Mouse (Mus musculus) hindbrain, postnatal 0 days (tissue): Measurements from ENCODE around the gene Hps3. TPM values are rescaled to one million over a fixed set of nuclear protein-coding genes. Genes with fewer than 3 reads are reported as not detected.
"Not testable (repeated sequence)": the region's sequence is repeated elsewhere in the genome, so short reads cannot be mapped to it uniquely, and the experiment has no call there.

Experiments used
- ATAC-seq: fragments of 200-750 bp; cut with Nextera tagmentation; 2 replicates; pipeline ENCODE4 v1.8.0; 2017; ENCODE audit warnings: mild to moderate bottlenecking, moderate TSS enrichment, moderate library complexity
- DNase-seq: peaks from one replicate; pipeline ENCODE4 v3.0.0-alpha.2; 2015; ENCODE audit warnings: low spot score
- H3K27ac ChIP-seq: fragments of 300-500 bp; sonication (generic); 2 replicates; pipeline ENCODE4 v1.5.1; 2014; ENCODE audit warnings: mild to moderate bottlenecking
- H3K27me3 ChIP-seq: fragments of 300-500 bp; sonication (generic); 2 replicates; pipeline ENCODE4 v1.6.1; 2014; ENCODE audit warnings: low read length, mixed read lengths; ENCODE audit not compliant: insufficient read depth
- H3K36me3 ChIP-seq: fragments of 300-500 bp; sonication (generic); 2 replicates; pipeline ENCODE4 v1.6.1; 2014; ENCODE audit warnings: low read length, mixed read lengths; ENCODE audit not compliant: insufficient read depth
- H3K4me1 ChIP-seq: fragments of 300-500 bp; sonication (generic); 2 replicates; pipeline ENCODE4 v1.6.1; 2014; ENCODE audit warnings: antibody characterized with exemption, low read length, mixed read lengths; ENCODE audit not compliant: insufficient read depth
- H3K4me2 ChIP-seq: fragments of 300-500 bp; sonication (generic); 2 replicates; pipeline ENCODE4 v1.6.1; 2014; ENCODE audit warnings: low read depth, mild to moderate bottlenecking, low read length, moderate library complexity, mixed read lengths
- H3K4me3 ChIP-seq: fragments of 300-500 bp; sonication (generic); 2 replicates; pipeline ENCODE4 v1.5.1; 2014; ENCODE audit warnings: low read length
- H3K9ac ChIP-seq: fragments of 300-500 bp; sonication (generic); replicated peaks from 2 replicates; pipeline ENCODE4 v1.6.1; 2014; ENCODE audit warnings: mild to moderate bottlenecking, low read length, moderate library complexity, mixed read lengths
- H3K9me3 ChIP-seq: fragments of 300-500 bp; sonication (generic); 2 replicates; pipeline ENCODE4 v1.6.1; 2016; ENCODE audit warnings: low read length, mixed read lengths
- CTCF ChIP-seq: IDR thresholded peaks from 2 replicates; pipeline ENCODE4 v1.5.1; 2016; ENCODE audit warnings: antibody characterized with exemption, control low read depth, low read depth
- whole genome bisulfite sequencing: fragments of 180-500 bp; shearing (Covaris S2); extraction: QIAGEN DNeasy Blood & Tissue Kit; methylation state at CpG from one replicate; pipeline ENCODE4 v1.1.7; 2014; 5-methylcytosine and 5-hydroxymethylcytosine counted together
- polyA plus RNA-seq: library from polyadenylated mRNA; unstranded; fragments of >200 nt; fragmentation: Nextera tagmentation; extraction: Ambion mirVana; gene quantifications from 2 replicates; pipeline ENCODE4 v1.2.1, GENCODE M21; 2015
- total RNA-seq: library from RNA; depleted of rRNA; stranded (reverse); fragments of >200 nt; gene quantifications from 2 replicates; pipeline ENCODE4 v1.2.3, GENCODE M21; 2014; rRNA removed

Hps3 gene
- total RNA-seq = 15.6 and 17.8 TPM in 2 replicates
- 10.8 and 11.2 TPM in 2 replicates for polyA plus RNA-seq

DNA sequence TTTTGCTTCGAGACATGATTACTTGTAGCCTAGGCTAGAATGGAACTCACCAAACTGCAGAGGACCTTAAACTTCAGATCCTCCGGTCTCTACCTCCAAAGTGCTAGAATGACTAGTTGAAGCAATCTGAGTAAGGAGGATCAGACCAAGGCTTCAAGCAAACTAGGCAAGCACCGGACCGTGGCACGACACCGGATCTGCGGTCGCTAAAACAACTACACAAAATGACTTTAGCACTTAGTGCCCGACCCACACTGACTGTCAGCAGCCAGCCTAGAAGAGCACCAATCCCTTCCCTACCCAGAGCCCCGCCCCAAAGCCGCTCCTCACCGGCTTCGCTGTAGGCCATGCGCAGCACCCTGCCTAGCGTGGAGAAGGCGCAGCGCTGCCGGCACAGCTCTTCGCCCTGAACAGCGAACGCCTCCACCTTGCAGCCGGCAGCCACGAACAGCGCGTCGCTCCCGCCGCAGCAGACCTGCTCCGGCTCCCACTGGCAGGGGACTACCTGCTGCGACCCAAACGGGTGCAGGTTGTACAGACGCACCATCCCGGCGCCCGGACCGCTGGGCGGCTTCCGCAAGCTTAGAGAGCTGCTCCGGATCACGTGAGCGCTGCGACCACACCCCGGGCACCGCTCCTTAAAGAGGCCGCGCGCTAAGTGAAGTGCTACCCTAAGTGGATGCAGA lies at the start of gene Hps3:
Hps3 (minus strand) TSS at position 597 of the 686 bp plus-strand sequence.
- peak within 1 kb of the TSS; percentile 79 for H3K27ac ChIP-seq
- peaks cover 4% of the 10 kb centered on the region; the same call in 1 of the 2 replicates for H3K4me1 ChIP-seq
- WGBS = under 1% methylated on average over 47 of the region's 47 CpGs
- DNase-seq (peak; percentile 87), ATAC-seq (peak; percentile 99)
- H3K4me2 ChIP-seq = peak within 1 kb of the TSS; percentile 80
- no peak for TF ChIP-seq CTCF
- peak within 1 kb of the TSS; percentile 71 for H3K9ac ChIP-seq
- H3K4me3 ChIP-seq = peak within 1 kb of the TSS; percentile 88
- H3K36me3 ChIP-seq = no peaks in the 10 kb centered on the region
- no peaks in the 10 kb centered on the region for H3K9me3 ChIP-seq
- H3K27me3 ChIP-seq = no peaks in the 10 kb centered on the region

DNA sequence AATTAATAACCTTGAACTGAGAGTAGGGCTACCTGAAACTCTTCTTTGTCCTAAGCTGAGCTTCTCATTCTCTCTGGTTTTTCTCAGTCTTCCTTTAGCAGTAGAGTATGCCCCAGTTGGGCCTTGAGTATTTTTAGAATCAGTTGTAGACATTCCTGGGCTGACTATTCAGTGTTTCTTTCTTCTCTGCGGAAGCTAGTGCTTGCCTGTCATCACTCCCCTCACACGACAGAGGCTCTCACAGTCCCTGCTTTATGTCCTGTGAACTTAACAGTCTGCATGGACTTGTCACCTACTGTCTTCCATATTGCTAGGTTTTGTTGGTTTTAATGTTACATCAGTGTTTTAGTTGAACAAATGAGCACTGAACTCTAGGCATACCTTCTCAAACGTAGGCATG lies 47.0 kb upstream of the Hps3 start:
- Histone ChIP-seq H3K4me1 (no peaks in the 10 kb centered on the region), H3K36me3 (no peaks in the 10 kb centered on the region), H3K9ac (no peak overlapping the region), H3K27me3 (no peaks in the 10 kb centered on the region), H3K4me2 (no peak overlapping the region), H3K27ac (no peak overlapping the region), H3K9me3 (no peaks in the 10 kb centered on the region), H3K4me3 (no peak overlapping the region)
- no peak for DNase-seq
- ATAC-seq = no peak
- TF ChIP-seq CTCF = no peak
- 88% methylated on average over 3 of the region's 3 CpGs for WGBS

DNA sequence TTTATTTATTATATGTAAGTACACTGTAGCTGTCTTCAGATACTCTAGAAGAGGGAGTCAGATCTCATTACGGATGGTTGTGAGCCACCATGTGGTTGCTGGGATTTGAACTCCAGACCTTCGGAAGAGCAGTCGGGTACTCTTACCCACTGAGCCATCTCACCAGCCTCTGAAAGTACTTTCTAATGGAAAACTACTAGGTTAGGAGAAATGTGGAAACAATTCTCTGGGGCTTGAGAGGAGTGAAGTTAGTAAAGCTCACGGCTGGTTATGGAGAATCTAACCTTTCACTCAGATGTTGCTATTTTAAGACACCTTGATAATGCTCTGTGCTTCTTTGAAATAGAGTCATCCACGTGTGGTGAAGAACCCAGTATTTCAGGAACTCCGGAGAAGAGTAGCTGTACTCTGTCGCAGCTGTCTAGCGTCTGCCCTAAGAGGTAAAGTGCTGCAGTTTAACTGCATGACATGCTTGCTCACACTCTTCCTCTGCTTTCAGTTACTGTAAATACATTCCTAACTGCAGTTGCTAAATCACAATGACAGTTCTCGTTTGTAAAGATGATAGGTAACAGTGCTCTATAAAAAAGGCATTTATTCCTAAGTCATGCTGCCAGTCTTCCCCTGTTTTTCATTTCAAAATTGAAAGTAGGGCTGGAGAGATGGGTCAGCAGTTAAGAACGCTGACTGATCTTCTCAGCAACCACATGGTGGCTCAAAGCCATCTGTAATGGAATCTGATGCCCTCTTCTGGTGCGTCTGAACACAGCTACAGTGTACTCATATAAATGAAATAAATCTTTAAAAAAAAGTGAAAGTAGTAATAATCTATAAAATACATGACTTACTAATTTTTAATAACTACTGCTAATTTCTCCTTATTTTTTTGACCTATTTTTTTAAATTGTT lies 41.3 kb upstream of the Hps3 start:
- no peaks in the 10 kb centered on the region for H3K9me3 ChIP-seq
- no peak overlapping the region for H3K27ac ChIP-seq
- H3K4me2 ChIP-seq = no peak overlapping the region
- peak; percentile 63 for TF ChIP-seq CTCF
- DNase-seq (no peak), ATAC-seq (0 out of 2 replicates have a peak, but pooled peaks have one; percentile 63)
- H3K27me3 ChIP-seq = no peaks in the 10 kb centered on the region
- 88% methylated on average over 11 of the region's 11 CpGs for WGBS
- no peaks in the 10 kb centered on the region for H3K4me1 ChIP-seq
- H3K36me3 ChIP-seq = no peaks in the 10 kb centered on the region
- no peak overlapping the region for H3K9ac ChIP-seq
- H3K4me3 ChIP-seq = no peak overlapping the region

DNA sequence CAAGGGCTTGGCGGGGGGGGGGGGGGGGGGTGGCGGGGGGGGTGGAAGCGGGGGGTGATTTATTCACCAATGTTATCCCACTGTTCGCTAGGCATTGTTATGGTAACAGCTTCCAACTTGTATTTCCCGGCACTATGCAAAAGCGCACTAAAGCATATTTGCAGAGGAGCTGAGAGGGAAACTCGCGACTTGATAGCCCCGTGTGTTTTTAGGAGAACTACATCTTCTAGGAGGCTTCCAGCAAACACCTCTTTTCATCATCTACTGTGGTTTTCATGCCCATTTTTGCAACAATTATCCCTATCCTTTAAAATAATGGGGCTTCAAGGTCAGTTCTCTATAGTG lies 23.1 kb upstream of the Hps3 start:
- H3K4me1 ChIP-seq = no peaks in the 10 kb centered on the region
- no peaks in the 10 kb centered on the region for H3K27me3 ChIP-seq
- no peak for TF ChIP-seq CTCF
- H3K27ac ChIP-seq = peak overlapping the region; percentile 84; the same call in 1 of the 2 replicates
- H3K36me3 ChIP-seq = no peaks in the 10 kb centered on the region
- H3K9ac ChIP-seq = peak overlapping the region; percentile 71; the same call in 1 of the 2 replicates
- no peak for ATAC-seq
- DNase-seq = peak; percentile 56
- under 1% methylated on average over 8 of the region's 9 CpGs for WGBS
- H3K4me2 ChIP-seq = peak overlapping the region; percentile 69
- no peaks in the 10 kb centered on the region for H3K9me3 ChIP-seq
- H3K4me3 ChIP-seq = peak overlapping the region; percentile 88

DNA sequence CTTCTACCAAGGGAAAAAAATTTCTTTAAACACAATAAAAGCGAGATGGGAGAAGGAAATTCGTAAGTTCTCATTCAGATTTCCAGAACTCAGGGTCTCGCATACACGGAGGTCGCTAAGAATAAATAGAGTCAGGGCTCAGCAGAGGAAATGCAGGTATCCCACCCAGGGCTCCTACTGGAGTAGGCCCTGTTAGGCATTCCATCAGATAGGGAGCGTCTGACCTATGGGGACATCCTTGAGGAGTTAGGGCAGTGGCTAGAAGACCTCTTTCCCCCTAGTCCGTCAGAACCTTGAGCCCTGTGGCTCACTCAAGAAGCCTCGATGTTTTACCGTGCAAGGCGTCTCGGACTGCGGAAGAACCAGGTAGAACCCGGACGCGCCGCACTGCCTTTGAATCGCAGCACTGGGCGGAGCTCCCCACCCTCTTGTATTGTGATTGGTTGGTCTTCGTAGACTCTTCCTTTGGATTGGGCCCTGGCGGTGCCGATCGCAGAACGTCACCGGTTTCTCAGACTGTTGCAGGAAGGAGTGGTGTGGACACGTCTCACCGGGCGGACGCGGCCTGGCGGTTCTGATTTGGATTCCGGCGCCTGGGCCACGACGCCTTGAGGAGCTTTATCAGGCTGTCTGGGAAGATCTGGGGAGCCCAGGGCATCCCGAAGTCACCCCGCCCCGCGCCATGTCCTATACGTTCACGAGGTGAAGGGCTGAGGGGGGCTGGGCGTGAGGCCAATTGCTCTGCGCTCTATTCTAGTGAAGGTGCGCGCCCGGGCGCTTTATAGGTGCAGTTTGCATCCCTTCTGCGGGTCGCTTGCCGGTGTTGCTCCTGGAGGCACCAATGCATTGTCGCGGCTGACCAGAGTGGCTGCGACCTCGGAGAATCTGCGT lies 22.4 kb upstream of the Hps3 start, which contains the start of gene Hltf:
Hltf (plus strand) TSS at position 506 of the 891 bp plus-strand sequence.
- Histone ChIP-seq H3K4me2 (peak within 1 kb of the TSS; percentile 69), H3K27me3 (no peaks in the 10 kb centered on the region), H3K4me1 (no peaks in the 10 kb centered on the region), H3K9me3 (no peaks in the 10 kb centered on the region), H3K36me3 (no peaks in the 10 kb centered on the region), H3K9ac (peak within 1 kb of the TSS; percentile 71), H3K4me3 (peak within 1 kb of the TSS; percentile 88), H3K27ac (peak within 1 kb of the TSS; percentile 84; the same call in 1 of the 2 replicates)
- no peak for TF ChIP-seq CTCF
- DNase-seq (peak; percentile 96), ATAC-seq (peak; percentile 100)
- under 1% methylated on average over 53 of the region's 54 CpGs for WGBS

DNA sequence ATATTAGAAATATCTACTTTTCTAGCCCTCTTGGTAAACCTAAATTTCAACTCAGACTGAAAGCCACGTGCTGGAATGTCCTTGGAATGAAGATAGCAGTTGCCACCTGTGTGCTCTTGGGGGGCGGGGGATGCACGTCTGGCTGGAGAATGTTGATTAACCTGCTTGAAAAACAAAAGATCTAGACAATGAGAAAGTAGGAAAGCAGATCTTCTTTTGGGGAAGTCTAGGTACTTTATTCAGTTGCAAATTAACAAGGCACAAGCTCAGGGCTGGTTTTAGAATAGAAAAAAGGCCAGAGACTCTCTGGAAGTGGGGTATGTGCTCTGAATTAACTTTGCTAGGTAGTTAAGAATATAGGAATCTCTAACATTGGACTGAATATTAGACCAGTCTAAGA lies 9.6 kb upstream of the Hps3 start:
- not testable (repeated sequence) for ATAC-seq, H3K27ac ChIP-seq, H3K9ac ChIP-seq, DNase-seq, H3K27me3 ChIP-seq, H3K4me1 ChIP-seq, H3K4me3 ChIP-seq, H3K4me2 ChIP-seq, H3K9me3 ChIP-seq, H3K36me3 ChIP-seq
- WGBS = 72% methylated on average over 3 of the region's 3 CpGs

DNA sequence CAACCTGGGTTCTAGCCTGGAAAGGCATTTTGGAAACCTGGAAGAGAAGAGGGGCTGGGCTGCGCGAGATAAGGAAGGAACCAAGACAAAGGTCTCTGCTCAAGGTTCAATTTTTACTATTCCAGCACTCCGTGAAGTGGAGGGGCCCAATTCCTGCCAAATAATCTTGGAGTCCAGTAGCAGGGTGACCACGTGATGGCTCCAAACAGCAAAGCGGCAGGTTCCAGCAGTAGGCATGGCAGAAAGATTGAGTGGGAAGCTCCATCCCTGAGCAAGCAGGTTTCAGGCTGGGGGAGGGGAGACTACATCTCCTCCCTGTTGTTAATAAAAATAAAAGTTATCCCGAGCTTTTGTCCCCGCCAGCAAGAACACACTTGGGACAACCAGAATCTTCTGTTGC lies 6.3 kb upstream of the Hps3 start:
- not testable (repeated sequence) for H3K4me3 ChIP-seq, DNase-seq, H3K27ac ChIP-seq, H3K9ac ChIP-seq, H3K9me3 ChIP-seq, H3K27me3 ChIP-seq, H3K4me2 ChIP-seq, H3K36me3 ChIP-seq, ATAC-seq, H3K4me1 ChIP-seq
- WGBS = 97% methylated on average over 7 of the region's 7 CpGs
